ENCODE assay signal across 12 mouse cellular contexts in genomic region chr6:85895061-85895648, GRCm38 (mm10). TPM values are rescaled to one million over a fixed set of nuclear protein-coding genes. Genes with fewer than 3 reads are reported as not detected.
DNase-seq lines count a peak whose midpoint lies in the region; ATAC-seq and TF ChIP-seq lines count a peak whose summit lies in the region.
"Not testable (repeated sequence)": the region's sequence is repeated elsewhere in the genome, so short reads cannot be mapped to it uniquely, and the experiment has no call there.
"Had no signal": no experiment of that assay in that cellular context is flagged by ENCODE, and none has a peak within 500 bp of the region (broad histone marks: within the 10 kb centered on the region; RNA-seq: fewer than 3 reads in every experiment).

No protein-coding gene starts in this region.

- not testable (repeated sequence) for H3K36me3 ChIP-seq in CH12.LX (replicated peaks in 1 of 2; ENCODE audit: control insufficient read depth in 1 of 2, insufficient read depth in 1 of 2, low read length in 1 of 2); kidney, postnatal 0 days (ENCODE audit: insufficient read depth, low read length); lung, embryonic 14.5 days (ENCODE audit: insufficient read depth)

- not testable (repeated sequence) for H3K27ac ChIP-seq in CH12.LX (ENCODE audit: insufficient read depth, low read depth); kidney, postnatal 0 days; lung, embryonic 14.5 days (ENCODE audit: low read depth)

- TF ChIP-seq CTCF in CH12.LX (conservative IDR thresholded peaks at IDR 0.05 in 1 of 2, IDR thresholded peaks at IDR 0.05 in 1 of 2; ENCODE audit: low read depth in 2 of 2, low read length in 2 of 2), result peak; percentile 19 to 54; a peak in 2 of 4 replicates
- peak; percentile 69 for TF ChIP-seq CTCF in kidney, postnatal 0 days (IDR thresholded peaks at IDR 0.05; ENCODE audit: low read depth)
- peak; percentile 67 for TF ChIP-seq CTCF in lung, embryonic 14.5 days (IDR thresholded peaks at IDR 0.05; ENCODE audit: low read depth)

- not testable (repeated sequence) for H3K4me1 ChIP-seq in CH12.LX (ENCODE audit: control insufficient read depth in 1 of 2, insufficient read depth in 2 of 2); kidney, postnatal 0 days (replicated peaks; ENCODE audit: insufficient read depth, low read length); lung, embryonic 14.5 days (ENCODE audit: insufficient read depth)

- H3K4me3 ChIP-seq in CH12.LX (replicated peaks in 1 of 3; ENCODE audit: low read depth in 2 of 3, low read length in 2 of 3, poor library complexity in 1 of 3); kidney, postnatal 0 days (replicated peaks; ENCODE audit: low read depth, low read length); lung, embryonic 14.5 days (ENCODE audit: low read depth, low read length): not testable (repeated sequence)

- WGBS in kidney, postnatal 0 days, result 68% methylated on average over 25 of the region's 25 CpGs
- 71% methylated on average over 25 of the region's 25 CpGs for WGBS in lung, embryonic 14.5 days

- dilution Hi-C loops in CH12.LX (cut with MboI; ENCODE audit: extremely low pct_ligation_motif_present, extremely low pct_unique_long_range_greater_than_20kb, low sequenced_read_pairs), result not testable (repeated sequence)

- H3K9ac ChIP-seq in CH12.LX (ENCODE audit: insufficient read depth, low read depth); kidney, postnatal 0 days (ENCODE audit: low read depth, low read length); lung, embryonic 14.5 days: not testable (repeated sequence)

- H3K9me3 ChIP-seq in CH12.LX (replicated peaks; ENCODE audit: low read length), result peaks cover 17% of the 10 kb centered on the region
- H3K9me3 ChIP-seq in kidney, postnatal 0 days (replicated peaks; ENCODE audit: low read length); lung, embryonic 14.5 days (ENCODE audit: low read depth, low read length): not testable (repeated sequence)

- H3K4me2 ChIP-seq in CH12.LX (ENCODE audit: insufficient read depth, low read depth, poor library complexity, severe bottlenecking); kidney, postnatal 0 days (ENCODE audit: low read length); lung, embryonic 14.5 days: not testable (repeated sequence)

- TF ChIP-seq POLR2A in CH12.LX (IDR thresholded peaks at IDR 0.05; ENCODE audit: low read depth, low read length), result not testable (repeated sequence)

- not testable (repeated sequence) for TF ChIP-seq EP300 in CH12.LX (IDR thresholded peaks at IDR 0.05; ENCODE audit: low read length)

- peak; percentile 23 for TF ChIP-seq RAD21 in CH12.LX (IDR thresholded peaks at IDR 0.05; ENCODE audit: low read depth, low read length)

- DNase-seq in CH12.LX (ENCODE audit: extremely low read depth); kidney, postnatal 0 days (ENCODE audit: low spot score); lung, embryonic 14.5 days: not testable (repeated sequence)
- peak; percentile 34 for DNase-seq in adrenal gland, postnatal 25 days
- peak; percentile 50 to 68 for DNase-seq in cerebellum, postnatal 25 days
- peak; percentile 80 for DNase-seq in heart, adult 11 months
- peak; percentile 17 for DNase-seq in ovary, postnatal 36 days (ENCODE audit: low spot score)
- DNase-seq in yolk sac, embryonic 10.5 days (ENCODE audit: low spot score), result peak; percentile 6

- in situ Hi-C loops in CH12.LX (cut with MboI; ENCODE audit: low pct_ligation_motif_present, low pct_unique_long_range_greater_than_20kb, low sequenced_read_pairs), result not testable (repeated sequence)

- H3K79me2 ChIP-seq in CH12.LX (replicated peaks; ENCODE audit: control insufficient read depth, extremely low read depth, insufficient read depth, poor library complexity, severe bottlenecking), result not testable (repeated sequence)

- not testable (repeated sequence) for H3K27me3 ChIP-seq in CH12.LX (replicated peaks); kidney, postnatal 0 days (ENCODE audit: insufficient read depth, low read length); lung, embryonic 14.5 days (ENCODE audit: insufficient read depth, low read length)

- not testable (repeated sequence) for ATAC-seq in kidney, postnatal 0 days (replicated peaks; ENCODE audit: low FRiP score, low read depth); lung, embryonic 14.5 days (ENCODE audit: insufficient read depth)

TF ChIP-seq in CH12.LX, 34 proteins besides CTCF, POLR2A, EP300 and RAD21:
- peak; percentile 33 for TF ChIP-seq SMC3 (IDR thresholded peaks at IDR 0.05; ENCODE audit: low read depth, low read length)

RNA-seq across cellular contexts. Expression of gene Nat8f4, which starts 9.5 kb away (rescaled TPM):
- 2.1 and 2.3 TPM in 2 replicates for total RNA-seq in CH12.LX (2012; rRNA removed)
- total RNA-seq in CH12.LX (2014; rRNA removed), result 2.4 and 2.9 TPM in 2 replicates
- polyA plus RNA-seq in CH12.LX (2012; ENCODE audit: insufficient read length, low read depth), result 1.3 and 1.8 TPM in 2 replicates
- total RNA-seq in adrenal gland, postnatal 25 days (2021), result 13.8 and 22.7 TPM in 2 replicates
- polyA plus RNA-seq in kidney, postnatal 0 days (2015; fragmentation: Nextera tagmentation; extraction: Ambion mirVana), result 7.2 and 7.7 TPM in 2 replicates
- 4.9 and 5.4 TPM in 2 replicates for polyA plus RNA-seq in lung, embryonic 14.5 days (2014; fragmentation: Nextera tagmentation; extraction: Ambion mirVana)

RNA-seq across cellular contexts. Expression of gene Tprkb, which starts 16.5 kb away (rescaled TPM):
- 21.2 and 25.3 TPM in 2 replicates for total RNA-seq in CH12.LX (2012; rRNA removed)
- 59.8 and 67.2 TPM in 2 replicates for total RNA-seq in CH12.LX (2014; rRNA removed)
- 39.7 and 41.8 TPM in 2 replicates for polyA plus RNA-seq in CH12.LX (2012; ENCODE audit: insufficient read length, low read depth)
- total RNA-seq in adrenal gland, postnatal 25 days (2021), result 49.3 and 66.9 TPM in 2 replicates
- 53.3 and 54.3 TPM in 2 replicates for polyA plus RNA-seq in kidney, postnatal 0 days (2015; fragmentation: Nextera tagmentation; extraction: Ambion mirVana)
- 29.1 and 32.8 TPM in 2 replicates for polyA plus RNA-seq in lung, embryonic 14.5 days (2014; fragmentation: Nextera tagmentation; extraction: Ambion mirVana)

RNA-seq across cellular contexts. Expression of gene Nat8f1, which starts 20.3 kb away (rescaled TPM):
- total RNA-seq in CH12.LX (2012; rRNA removed), result 2.7 and 4.7 TPM in 2 replicates
- 1.4 and 1.6 TPM in 2 replicates for total RNA-seq in CH12.LX (2014; rRNA removed)
- 0.50 and 3.5 TPM in 2 replicates for polyA plus RNA-seq in CH12.LX (2012; ENCODE audit: insufficient read length, low read depth)
- total RNA-seq in adrenal gland, postnatal 25 days (2021), result 47.2 and 69.6 TPM in 2 replicates
- 165 and 182 TPM in 2 replicates for polyA plus RNA-seq in kidney, postnatal 0 days (2015; fragmentation: Nextera tagmentation; extraction: Ambion mirVana)
- polyA plus RNA-seq in lung, embryonic 14.5 days (2014; fragmentation: Nextera tagmentation; extraction: Ambion mirVana), result 2.2 and 3.6 TPM in 2 replicates

RNA-seq across cellular contexts. Expression of gene Nat8f2, which starts 26.2 kb away (rescaled TPM):
- total RNA-seq in CH12.LX (2012; rRNA removed), result not detected in 2 replicates
- total RNA-seq in CH12.LX (2014; rRNA removed), result not detected in 2 replicates
- polyA plus RNA-seq in CH12.LX (2012; ENCODE audit: insufficient read length, low read depth), result not detected in 2 replicates
- total RNA-seq in adrenal gland, postnatal 25 days (2021), result 3.0 and 3.7 TPM in 2 replicates
- 2.2 and 2.6 TPM in 2 replicates for polyA plus RNA-seq in kidney, postnatal 0 days (2015; fragmentation: Nextera tagmentation; extraction: Ambion mirVana)
- not detected in 2 replicates for polyA plus RNA-seq in lung, embryonic 14.5 days (2014; fragmentation: Nextera tagmentation; extraction: Ambion mirVana)
- polyA plus RNA-seq: embryonic facial prominence, embryonic 11.5 days; forebrain, embryonic 15.5 days; hindbrain, embryonic 10.5 days; liver, embryonic 16.5 days had no signal

Comparison
In these comparisons a context has a peak if more than half of its experiments do, and no peak if none do; other contexts are left out.
1. RNA of gene Nat8f1, which starts 20.3 kb away (polyA plus RNA-seq): 165 to 182 TPM in kidney, postnatal 0 days; 2.2 to 3.6 TPM in lung, embryonic 14.5 days and 0.50 to 3.5 TPM in CH12.LX; every median in the first group is over 10 times any median in the second.
2. Peak in every context shown above with its lines, with median percentiles within 50 percentile points of each other: CTCF ChIP-seq.